Mouse (Mus musculus): Measurements from ENCODE around the gene Nr3c2. TPM values are rescaled to one million over a fixed set of nuclear protein-coding genes. Genes with fewer than 3 reads are reported as not detected.
A peak's percentile ranks its signal among the peaks of the same experiment; 100 is the strongest.

Gene Nr3c2
- polyA plus RNA-seq (2014; fragmentation: Nextera tagmentation; extraction: Ambion mirVana), result 0.62 and 1.1 TPM in 2 replicates

DNA sequence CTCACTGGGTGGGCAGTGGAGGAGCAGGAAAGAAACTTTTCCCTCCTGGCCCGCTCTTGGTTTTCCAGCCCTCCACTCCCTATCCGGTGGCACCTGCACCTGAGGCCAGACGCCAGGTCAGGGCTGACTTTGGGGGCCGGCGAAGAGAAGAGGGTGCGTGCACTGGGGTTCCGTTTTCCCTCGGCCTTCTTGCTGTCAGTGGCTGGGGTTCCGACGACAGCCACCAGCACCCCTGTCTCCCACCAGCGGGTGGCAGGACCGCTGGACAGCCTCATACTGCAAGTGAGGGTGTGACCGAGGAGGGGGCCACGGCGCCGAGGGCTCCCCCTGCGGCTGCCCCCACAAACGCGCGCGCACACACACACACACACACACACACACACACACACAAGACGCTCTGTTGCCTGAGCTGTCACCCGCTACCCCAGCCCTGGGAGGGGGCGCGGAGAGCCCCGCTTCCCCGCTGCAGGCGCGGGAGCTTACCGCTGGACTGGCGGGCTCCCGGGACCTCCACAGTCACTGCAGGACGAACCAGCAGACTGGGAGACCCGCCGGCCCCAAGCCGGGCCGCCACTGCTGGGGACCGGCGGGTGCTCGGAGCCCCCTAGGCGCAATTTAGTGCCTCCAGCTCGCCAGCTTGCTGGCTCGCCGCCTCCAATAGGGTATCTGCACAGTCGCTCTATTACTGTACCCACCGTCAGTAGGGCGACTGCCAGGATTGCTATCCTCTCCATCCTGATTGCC lies at the start of gene Nr3c2:
Gene Nr3c2 (plus strand): TSS at position 32 of the 744 bp plus-strand sequence.
- Histone ChIP-seq H3K9ac (ENCODE audit: low read depth, low read length) (peak within 1 kb of the TSS; percentile 66), H3K9me3 (replicated peaks; ENCODE audit: control insufficient read depth, low read length) (no peaks in the 10 kb centered on the region), H3K4me2 (peak within 1 kb of the TSS; percentile 100), H3K4me3 (ENCODE audit: low read depth, low read length) (peak within 1 kb of the TSS; percentile 72), H3K27ac (ENCODE audit: low read depth, low read length) (no peak within 1 kb of the TSS), H3K36me3 (ENCODE audit: control insufficient read depth, insufficient read depth, low read length) (no peaks in the 10 kb centered on the region), H3K27me3 (ENCODE audit: control insufficient read depth, insufficient read depth, low read length) (peaks cover 34% of the 10 kb centered on the region), H3K4me1 (ENCODE audit: control insufficient read depth, insufficient read depth, low read length) (peaks cover 3% of the 10 kb centered on the region; the same call in 1 of the 2 replicates)
- WGBS (ENCODE audit: insufficient replicate concordance), result under 1% methylated on average over 42 of the region's 47 CpGs
- no peak for ATAC-seq (replicated peaks; ENCODE audit: insufficient number of reproducible peaks, low FRiP score, low TSS enrichment)

DNA sequence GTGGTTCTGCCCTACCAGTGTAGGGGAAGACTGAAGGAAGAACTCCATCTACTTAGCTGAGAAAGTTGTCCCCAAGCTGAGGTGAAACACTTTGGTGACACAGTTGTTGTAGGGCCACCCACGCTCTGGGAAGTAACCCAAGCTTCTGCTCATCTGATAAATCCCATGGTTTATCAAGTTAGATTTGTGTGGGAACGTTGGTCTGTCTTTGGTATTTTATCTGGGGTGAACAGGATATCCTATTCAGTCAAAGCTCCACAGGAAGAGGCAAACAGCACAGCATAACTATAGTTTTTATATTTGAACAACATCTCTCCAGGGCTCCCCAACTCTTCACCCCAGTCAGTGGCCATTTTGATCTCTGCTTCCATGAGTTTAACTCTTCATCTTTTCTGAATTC lies 40.7 kb upstream of the Nr3c2 start:
- no peak overlapping the region for H3K27ac ChIP-seq (ENCODE audit: low read depth, low read length)
- no peak overlapping the region for H3K4me3 ChIP-seq (ENCODE audit: low read depth, low read length)
- no peaks in the 10 kb centered on the region for H3K9me3 ChIP-seq (replicated peaks; ENCODE audit: control insufficient read depth, low read length)
- ATAC-seq (replicated peaks; ENCODE audit: insufficient number of reproducible peaks, low FRiP score, low TSS enrichment), result no peak
- H3K36me3 ChIP-seq (ENCODE audit: control insufficient read depth, insufficient read depth, low read length), result no peaks in the 10 kb centered on the region
- no peaks in the 10 kb centered on the region for H3K27me3 ChIP-seq (ENCODE audit: control insufficient read depth, insufficient read depth, low read length)
- 54% methylated on average over 2 of the region's 2 CpGs for WGBS (ENCODE audit: insufficient replicate concordance)
- no peak overlapping the region for H3K4me2 ChIP-seq
- H3K4me1 ChIP-seq (ENCODE audit: control insufficient read depth, insufficient read depth, low read length), result no peaks in the 10 kb centered on the region
- H3K9ac ChIP-seq (ENCODE audit: low read depth, low read length), result no peak overlapping the region

DNA sequence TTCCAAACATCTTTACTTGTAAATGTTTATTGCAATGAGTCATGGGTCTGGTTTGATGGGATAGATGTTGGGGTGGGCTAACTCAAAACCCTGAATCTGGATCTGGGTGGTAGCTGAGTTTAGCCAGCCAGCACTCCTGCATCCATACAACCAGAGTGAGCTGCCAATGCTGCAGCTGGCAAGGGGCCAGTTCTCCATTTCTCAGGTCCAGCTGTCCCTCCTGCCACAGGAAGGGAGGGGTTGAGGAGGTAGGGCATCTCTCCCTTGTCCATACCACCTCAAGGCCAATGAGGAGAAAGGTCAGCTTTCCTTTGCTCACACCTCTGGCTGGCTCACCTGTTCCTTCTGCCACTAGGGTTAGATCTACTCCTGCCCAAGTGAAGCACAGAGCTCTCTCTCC lies 39.5 kb upstream of the Nr3c2 start:
- Histone ChIP-seq H3K4me3 (ENCODE audit: low read depth, low read length) (no peak overlapping the region), H3K27ac (ENCODE audit: low read depth, low read length) (no peak overlapping the region), H3K4me1 (ENCODE audit: control insufficient read depth, insufficient read depth, low read length) (no peaks in the 10 kb centered on the region), H3K27me3 (ENCODE audit: control insufficient read depth, insufficient read depth, low read length) (no peaks in the 10 kb centered on the region), H3K9ac (ENCODE audit: low read depth, low read length) (no peak overlapping the region), H3K9me3 (replicated peaks; ENCODE audit: control insufficient read depth, low read length) (no peaks in the 10 kb centered on the region), H3K36me3 (ENCODE audit: control insufficient read depth, insufficient read depth, low read length) (no peaks in the 10 kb centered on the region), H3K4me2 (no peak overlapping the region)
- ATAC-seq (replicated peaks; ENCODE audit: insufficient number of reproducible peaks, low FRiP score, low TSS enrichment), result no peak

DNA sequence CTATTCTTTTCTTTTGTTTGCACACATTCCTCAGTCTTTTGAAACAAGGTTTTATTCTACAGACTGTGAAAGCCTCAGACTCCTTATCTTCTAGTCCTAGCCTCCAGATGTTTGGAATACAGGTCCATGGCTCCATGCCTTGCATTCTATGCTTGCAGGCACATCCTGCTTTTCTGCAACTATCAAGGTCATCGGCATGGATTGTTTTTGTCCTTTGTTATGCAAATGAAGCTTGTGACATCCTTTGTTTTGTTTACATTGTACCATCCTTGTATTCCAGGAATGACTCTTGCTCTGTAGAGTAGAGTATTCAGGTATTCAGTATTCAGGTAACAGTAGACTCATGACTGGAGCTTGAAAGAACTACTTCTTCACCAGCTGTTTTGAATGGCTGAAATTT lies 36.2 kb upstream of the Nr3c2 start:
- Histone ChIP-seq H3K27me3 (ENCODE audit: control insufficient read depth, insufficient read depth, low read length) (no peaks in the 10 kb centered on the region), H3K4me2 (no peak overlapping the region), H3K4me3 (ENCODE audit: low read depth, low read length) (no peak overlapping the region), H3K27ac (ENCODE audit: low read depth, low read length) (no peak overlapping the region), H3K9ac (ENCODE audit: low read depth, low read length) (no peak overlapping the region), H3K9me3 (replicated peaks; ENCODE audit: control insufficient read depth, low read length) (no peaks in the 10 kb centered on the region), H3K36me3 (ENCODE audit: control insufficient read depth, insufficient read depth, low read length) (no peaks in the 10 kb centered on the region), H3K4me1 (ENCODE audit: control insufficient read depth, insufficient read depth, low read length) (no peaks in the 10 kb centered on the region)
- ATAC-seq (replicated peaks; ENCODE audit: insufficient number of reproducible peaks, low FRiP score, low TSS enrichment), result no peak
- WGBS (ENCODE audit: insufficient replicate concordance), result 73% methylated on average over 1 of the region's 1 CpGs

DNA sequence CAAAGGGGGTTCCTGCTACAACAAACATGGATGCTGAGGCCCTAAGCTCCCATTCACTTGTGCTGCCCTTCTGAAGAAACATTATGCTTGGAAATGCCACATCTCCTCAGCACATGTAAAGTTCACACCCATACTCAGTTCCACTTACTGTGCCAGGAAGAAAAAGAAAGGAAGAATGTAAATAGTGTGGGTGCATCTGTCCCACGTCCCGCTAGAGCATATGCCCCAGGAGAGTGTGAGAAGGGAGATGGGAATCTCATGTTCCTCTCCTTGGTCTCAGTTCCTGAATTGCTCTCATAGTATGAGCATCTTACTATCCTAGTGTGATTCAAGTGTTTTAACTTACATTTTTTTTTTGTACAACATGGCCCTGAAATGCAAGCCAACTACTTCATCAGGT lies 22.4 kb upstream of the Nr3c2 start:
- 90% methylated on average over 2 of the region's 2 CpGs for WGBS (ENCODE audit: insufficient replicate concordance)
- Histone ChIP-seq H3K9me3 (replicated peaks; ENCODE audit: control insufficient read depth, low read length) (no peaks in the 10 kb centered on the region), H3K4me2 (no peak overlapping the region), H3K36me3 (ENCODE audit: control insufficient read depth, insufficient read depth, low read length) (no peaks in the 10 kb centered on the region), H3K27me3 (ENCODE audit: control insufficient read depth, insufficient read depth, low read length) (no peaks in the 10 kb centered on the region), H3K4me1 (ENCODE audit: control insufficient read depth, insufficient read depth, low read length) (no peaks in the 10 kb centered on the region), H3K9ac (ENCODE audit: low read depth, low read length) (no peak overlapping the region), H3K27ac (ENCODE audit: low read depth, low read length) (no peak overlapping the region), H3K4me3 (ENCODE audit: low read depth, low read length) (no peak overlapping the region)
- no peak for ATAC-seq (replicated peaks; ENCODE audit: insufficient number of reproducible peaks, low FRiP score, low TSS enrichment)

DNA sequence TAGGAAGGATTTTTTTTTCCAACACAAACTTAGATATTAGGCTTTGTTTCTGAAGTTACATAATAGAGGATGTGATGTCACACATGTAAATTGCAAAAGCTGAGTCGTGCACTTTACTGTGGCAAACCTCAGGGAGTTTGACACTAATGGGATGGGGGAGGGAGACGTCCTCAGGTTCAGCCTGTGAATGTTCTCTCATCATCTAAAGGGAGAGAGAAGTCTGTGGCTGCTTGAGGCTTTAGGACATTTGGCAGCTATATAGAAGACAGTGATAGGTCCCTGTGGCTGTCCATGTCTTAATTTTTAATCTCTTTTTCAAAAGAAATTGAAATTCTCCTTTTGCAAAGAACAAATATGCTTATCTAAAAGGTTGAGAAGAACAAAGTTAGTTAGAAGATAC lies 2.2 kb upstream of the Nr3c2 start:
- H3K36me3 ChIP-seq (ENCODE audit: control insufficient read depth, insufficient read depth, low read length), result no peaks in the 10 kb centered on the region
- 2% methylated on average over 2 of the region's 2 CpGs for WGBS (ENCODE audit: insufficient replicate concordance)
- no peak for ATAC-seq (replicated peaks; ENCODE audit: insufficient number of reproducible peaks, low FRiP score, low TSS enrichment)

DNA sequence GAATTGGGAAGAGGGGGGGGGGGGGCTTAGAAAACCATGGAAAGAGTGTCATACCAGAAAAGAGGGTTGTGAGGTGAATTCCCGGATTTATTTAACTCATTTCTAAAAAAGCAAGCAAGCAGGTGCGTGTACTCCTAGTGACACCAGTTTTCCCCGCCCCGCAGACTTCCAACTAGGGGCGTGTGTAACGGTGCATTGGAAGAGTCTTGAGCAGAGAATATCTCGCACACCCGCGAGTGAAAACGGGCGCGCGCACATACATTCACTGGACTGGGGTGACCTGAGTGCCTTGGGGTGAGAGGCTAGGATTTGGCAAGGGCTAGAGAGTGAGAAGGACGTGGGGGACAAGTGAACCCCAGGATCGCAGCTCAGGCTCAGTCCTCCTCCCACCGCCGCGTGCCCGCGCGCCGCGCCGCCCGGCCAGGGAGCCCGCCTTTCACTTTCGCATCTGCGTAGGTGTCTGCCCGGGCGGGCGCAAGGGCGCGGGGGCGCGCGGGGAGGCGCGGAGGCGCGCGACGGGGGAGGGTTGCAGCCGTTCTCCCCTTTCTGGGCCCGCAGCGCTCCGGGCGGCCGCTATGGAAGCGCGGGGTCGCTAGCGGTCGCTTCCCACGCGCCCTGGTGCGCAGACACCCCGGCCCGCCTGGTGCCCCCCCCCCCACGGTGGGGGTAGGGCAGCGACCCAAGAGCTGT lies 376 bp upstream of the Nr3c2 start:
- Histone ChIP-seq H3K4me1 (ENCODE audit: control insufficient read depth, insufficient read depth, low read length) (peaks cover 3% of the 10 kb centered on the region; the same call in 1 of the 2 replicates), H3K9me3 (replicated peaks; ENCODE audit: control insufficient read depth, low read length) (no peaks in the 10 kb centered on the region), H3K36me3 (ENCODE audit: control insufficient read depth, insufficient read depth, low read length) (no peaks in the 10 kb centered on the region), H3K4me2 (peak overlapping the region; percentile 100), H3K9ac (ENCODE audit: low read depth, low read length) (peak overlapping the region; percentile 66), H3K4me3 (ENCODE audit: low read depth, low read length) (peak overlapping the region; percentile 72), H3K27ac (ENCODE audit: low read depth, low read length) (no peak overlapping the region), H3K27me3 (ENCODE audit: control insufficient read depth, insufficient read depth, low read length) (peaks cover 34% of the 10 kb centered on the region)
- WGBS (ENCODE audit: insufficient replicate concordance), result under 1% methylated on average over 50 of the region's 60 CpGs
- peak; percentile 25; the same call in 1 of the 2 replicates for ATAC-seq (replicated peaks; ENCODE audit: insufficient number of reproducible peaks, low FRiP score, low TSS enrichment)

More for the DNA sequence above, 2.2 kb upstream of the Nr3c2 start:
- no peak overlapping the region for H3K9ac ChIP-seq (ENCODE audit: low read depth, low read length)
- no peak overlapping the region for H3K4me3 ChIP-seq (ENCODE audit: low read depth, low read length)
- H3K4me2 ChIP-seq, result no peak overlapping the region
- no peak overlapping the region for H3K27ac ChIP-seq (ENCODE audit: low read depth, low read length)
- peaks cover 24% of the 10 kb centered on the region for H3K27me3 ChIP-seq (ENCODE audit: control insufficient read depth, insufficient read depth, low read length)
- H3K9me3 ChIP-seq (replicated peaks; ENCODE audit: control insufficient read depth, low read length), result no peaks in the 10 kb centered on the region
- peaks cover 3% of the 10 kb centered on the region; the same call in 1 of the 2 replicates for H3K4me1 ChIP-seq (ENCODE audit: control insufficient read depth, insufficient read depth, low read length)

DNA sequence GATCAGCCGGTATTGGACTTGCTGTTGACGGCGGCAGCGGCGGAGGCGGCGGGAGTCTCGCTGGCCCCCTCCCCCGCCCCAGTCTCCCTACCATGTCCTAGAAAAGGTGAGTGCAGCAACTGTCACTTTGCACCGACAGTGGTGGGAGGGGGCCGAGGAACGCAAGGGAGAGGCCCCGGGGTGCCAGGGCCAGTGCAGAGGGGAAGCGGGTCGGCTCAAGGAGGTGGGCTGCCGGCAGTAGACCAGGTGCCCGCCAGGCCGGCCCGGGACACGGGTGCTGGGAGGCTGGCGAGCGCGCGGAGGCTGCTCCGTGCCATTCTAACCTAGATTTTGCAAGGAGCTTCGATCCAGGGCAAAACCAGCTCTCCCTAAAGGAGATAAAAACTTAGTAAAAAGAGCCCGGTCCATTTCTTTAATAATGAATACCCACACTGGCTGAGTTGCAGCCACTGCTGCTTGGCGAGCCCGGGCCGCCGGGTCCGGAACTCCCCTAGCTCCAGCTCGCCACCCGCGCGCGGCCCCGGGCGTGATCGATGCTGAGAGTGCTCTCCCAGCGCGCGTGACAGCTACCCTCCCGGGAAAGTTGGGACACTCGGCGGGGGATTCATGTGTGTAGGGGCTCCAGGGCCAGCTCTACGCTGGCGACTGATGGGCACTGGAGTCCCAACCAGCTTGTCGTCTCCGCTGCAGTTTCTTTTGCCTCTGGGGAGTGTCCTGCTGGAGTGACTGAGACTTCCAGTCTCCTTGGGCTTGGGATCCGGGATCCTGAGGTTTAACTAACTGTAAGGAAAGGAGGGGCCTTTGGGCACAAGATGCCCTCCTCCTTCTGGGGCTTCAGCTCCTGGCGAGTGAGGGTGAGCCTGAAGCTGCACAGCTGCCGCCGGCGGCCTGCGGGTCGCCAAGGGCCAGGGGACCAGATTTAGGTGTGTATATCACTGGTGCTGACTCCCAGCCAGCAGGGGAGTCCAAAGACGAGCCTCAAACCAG lies 1.2 kb downstream of the Nr3c2 start:
- Histone ChIP-seq H3K4me3 (ENCODE audit: low read depth, low read length) (peak overlapping the region; percentile 72), H3K9ac (ENCODE audit: low read depth, low read length) (peak overlapping the region; percentile 66), H3K27ac (ENCODE audit: low read depth, low read length) (no peak overlapping the region)

More for the DNA sequence above, 1.2 kb downstream of the Nr3c2 start:
- Histone ChIP-seq H3K36me3 (ENCODE audit: control insufficient read depth, insufficient read depth, low read length) (no peaks in the 10 kb centered on the region), H3K4me1 (ENCODE audit: control insufficient read depth, insufficient read depth, low read length) (peaks cover 3% of the 10 kb centered on the region; the same call in 1 of the 2 replicates), H3K27me3 (ENCODE audit: control insufficient read depth, insufficient read depth, low read length) (peaks cover 34% of the 10 kb centered on the region), H3K4me2 (peak overlapping the region; percentile 100), H3K9me3 (replicated peaks; ENCODE audit: control insufficient read depth, low read length) (no peaks in the 10 kb centered on the region)
- ATAC-seq (replicated peaks; ENCODE audit: insufficient number of reproducible peaks, low FRiP score, low TSS enrichment), result no peak
- WGBS (ENCODE audit: insufficient replicate concordance), result under 1% methylated on average over 58 of the region's 58 CpGs

Data from heart, embryonic 11.5 days (tissue).